Mouse (Mus musculus): ENCODE measurements around the gene Fut2. TPM values are rescaled to one million over a fixed set of nuclear protein-coding genes. Genes with fewer than 3 reads are reported as not detected.

Gene Fut2
- polyA plus RNA-seq, 1 experiment from 2014 or later, result 0.47 TPM

GRCm38 (mm10) chr7:45708221-45708761, 42.1 kb upstream of the Fut2 start:
- Histone ChIP-seq H3K4me3 (peak overlapping the region; percentile 73), H3K9me3 (no peaks in the 10 kb centered on the region), H3K4me1 (peaks cover 57% of the 10 kb centered on the region), H3K27me3 (no peaks in the 10 kb centered on the region), H3K27ac (peak overlapping the region; percentile 93), H3K36me3 (peaks cover 41% of the 10 kb centered on the region), H3K9ac (peak overlapping the region; percentile 87), H3K4me2 (replicated peaks) (peak overlapping the region; percentile 99)
- ATAC-seq (ENCODE audit: low FRiP score, low read depth), result no peak
- WGBS, result 32% methylated on average over 13 of the region's 13 CpGs

- Histone ChIP-seq H3K36me3 (peaks cover 33% of the 10 kb centered on the region), H3K27ac (peak overlapping the region; percentile 93), H3K4me1 (peaks cover 58% of the 10 kb centered on the region), H3K4me2 (replicated peaks) (peak overlapping the region; percentile 99), H3K9me3 (no peaks in the 10 kb centered on the region), H3K9ac (peak overlapping the region; percentile 87), H3K4me3 (peak overlapping the region; percentile 73), H3K27me3 (no peaks in the 10 kb centered on the region)
- no peak for ATAC-seq (ENCODE audit: low FRiP score, low read depth)
- 0% methylated on average over 27 of the region's 27 CpGs for WGBS
These were observed 41.3 kb upstream of the Fut2 start for GRCm38 (mm10) chr7:45707375-45707967.

GRCm38 (mm10) chr7:45706721-45707241, 40.6 kb upstream of the Fut2 start:
- Histone ChIP-seq H3K4me1 (peaks cover 58% of the 10 kb centered on the region), H3K9me3 (no peaks in the 10 kb centered on the region), H3K36me3 (peaks cover 26% of the 10 kb centered on the region), H3K27ac (peak overlapping the region; percentile 93), H3K4me2 (replicated peaks) (peak overlapping the region; percentile 99), H3K9ac (peak overlapping the region; percentile 87), H3K4me3 (peak overlapping the region; percentile 73), H3K27me3 (no peaks in the 10 kb centered on the region)
- 1% methylated on average over 45 of the region's 45 CpGs for WGBS
- no peak for ATAC-seq (ENCODE audit: low FRiP score, low read depth)

GRCm38 (mm10) chr7:45705873-45706281, 39.7 kb upstream of the Fut2 start:
- peak overlapping the region; percentile 87 for H3K9ac ChIP-seq
- no peaks in the 10 kb centered on the region for H3K27me3 ChIP-seq
- H3K4me2 ChIP-seq (replicated peaks), result peak overlapping the region; percentile 99
- peak overlapping the region; percentile 73 for H3K4me3 ChIP-seq
- peaks cover 66% of the 10 kb centered on the region for H3K4me1 ChIP-seq
- no peaks in the 10 kb centered on the region for H3K9me3 ChIP-seq
- peaks cover 17% of the 10 kb centered on the region for H3K36me3 ChIP-seq
- H3K27ac ChIP-seq, result peak overlapping the region; percentile 93
- 0% methylated on average over 7 of the region's 7 CpGs for WGBS
- ATAC-seq (ENCODE audit: low FRiP score, low read depth), result no peak

- under 1% methylated on average over 21 of the region's 21 CpGs for WGBS
- Histone ChIP-seq H3K27ac (peak overlapping the region; percentile 80), H3K27me3 (peaks cover 2% of the 10 kb centered on the region), H3K9me3 (no peaks in the 10 kb centered on the region), H3K4me2 (replicated peaks) (peak overlapping the region; percentile 99), H3K4me3 (peak overlapping the region; percentile 73), H3K9ac (peak overlapping the region; percentile 87), H3K4me1 (peaks cover 69% of the 10 kb centered on the region), H3K36me3 (peaks cover 12% of the 10 kb centered on the region)
- ATAC-seq (ENCODE audit: low FRiP score, low read depth), result no peak
These were observed 39.3 kb upstream of the Fut2 start for GRCm38 (mm10) chr7:45705443-45705864.

GRCm38 (mm10) chr7:45704730-45705442, 38.7 kb upstream of the Fut2 start, which contains the start of gene Dbp:
Gene Dbp (plus strand): TSS chr7:45705088.
- peak within 1 kb of the TSS; percentile 87 for H3K9ac ChIP-seq
- peaks cover 7% of the 10 kb centered on the region for H3K36me3 ChIP-seq
- no peaks in the 10 kb centered on the region for H3K9me3 ChIP-seq
- H3K4me2 ChIP-seq (replicated peaks), result peak within 1 kb of the TSS; percentile 99
- peak; percentile 90 for ATAC-seq (ENCODE audit: low FRiP score, low read depth)
- peaks cover 8% of the 10 kb centered on the region for H3K27me3 ChIP-seq
- peaks cover 74% of the 10 kb centered on the region for H3K4me1 ChIP-seq
- H3K27ac ChIP-seq, result peak within 1 kb of the TSS; percentile 80
- peak within 1 kb of the TSS; percentile 73 for H3K4me3 ChIP-seq
- WGBS, result under 1% methylated on average over 36 of the region's 36 CpGs

- Histone ChIP-seq H3K27ac (peak overlapping the region; percentile 79), H3K27me3 (peaks cover 16% of the 10 kb centered on the region), H3K4me2 (replicated peaks) (peak overlapping the region; percentile 99), H3K36me3 (no peaks in the 10 kb centered on the region; the same call in 1 of the 2 replicates), H3K4me1 (peaks cover 71% of the 10 kb centered on the region), H3K9ac (peak overlapping the region; percentile 60), H3K9me3 (no peaks in the 10 kb centered on the region), H3K4me3 (peak overlapping the region; percentile 73)
- under 1% methylated on average over 13 of the region's 13 CpGs for WGBS
- peak; percentile 33 for ATAC-seq (ENCODE audit: low FRiP score, low read depth)
These were observed 37.9 kb upstream of the Fut2 start for GRCm38 (mm10) chr7:45704046-45704559.

- Histone ChIP-seq H3K4me1 (peaks cover 66% of the 10 kb centered on the region), H3K4me3 (peak overlapping the region; percentile 73), H3K27ac (peak overlapping the region; percentile 79; the same call in 1 of the 2 replicates), H3K36me3 (no peaks in the 10 kb centered on the region), H3K4me2 (replicated peaks) (peak overlapping the region; percentile 99), H3K9ac (peak overlapping the region; percentile 60), H3K27me3 (peaks cover 21% of the 10 kb centered on the region), H3K9me3 (no peaks in the 10 kb centered on the region)
- no peak for ATAC-seq (ENCODE audit: low FRiP score, low read depth)
- 43% methylated on average over 12 of the region's 12 CpGs for WGBS
These were observed 37.4 kb upstream of the Fut2 start for GRCm38 (mm10) chr7:45703521-45704033.

GRCm38 (mm10) chr7:45702809-45703520, 36.8 kb upstream of the Fut2 start:
- peaks cover 27% of the 10 kb centered on the region for H3K27me3 ChIP-seq
- 93% methylated on average over 17 of the region's 17 CpGs for WGBS
- no peak for ATAC-seq (ENCODE audit: low FRiP score, low read depth)
- H3K4me1 ChIP-seq, result peaks cover 60% of the 10 kb centered on the region
- H3K4me3 ChIP-seq, result no peak overlapping the region
- H3K9ac ChIP-seq, result no peak overlapping the region; the same call in 1 of the 2 replicates
- no peaks in the 10 kb centered on the region for H3K9me3 ChIP-seq
- H3K4me2 ChIP-seq (replicated peaks), result peak overlapping the region; percentile 99
- no peaks in the 10 kb centered on the region for H3K36me3 ChIP-seq
- no peak overlapping the region for H3K27ac ChIP-seq

- no peak overlapping the region for H3K4me3 ChIP-seq
- H3K27me3 ChIP-seq, result peaks cover 30% of the 10 kb centered on the region
- peaks cover 53% of the 10 kb centered on the region for H3K4me1 ChIP-seq
- H3K9ac ChIP-seq, result no peak overlapping the region
- 89% methylated on average over 11 of the region's 11 CpGs for WGBS
- ATAC-seq (ENCODE audit: low FRiP score, low read depth), result no peak
- H3K4me2 ChIP-seq (replicated peaks), result no peak overlapping the region
- no peaks in the 10 kb centered on the region for H3K9me3 ChIP-seq
- H3K36me3 ChIP-seq, result no peaks in the 10 kb centered on the region
- H3K27ac ChIP-seq, result no peak overlapping the region
These were observed 36.1 kb upstream of the Fut2 start for GRCm38 (mm10) chr7:45702316-45702715.

- Histone ChIP-seq H3K4me2 (replicated peaks) (peak overlapping the region; percentile 91), H3K27me3 (peaks cover 30% of the 10 kb centered on the region), H3K9me3 (no peaks in the 10 kb centered on the region), H3K27ac (no peak overlapping the region), H3K36me3 (no peaks in the 10 kb centered on the region), H3K4me1 (peaks cover 47% of the 10 kb centered on the region), H3K9ac (no peak overlapping the region), H3K4me3 (peak overlapping the region; percentile 50; the same call in 1 of the 2 replicates)
- no peak for ATAC-seq (ENCODE audit: low FRiP score, low read depth)
- WGBS, result 85% methylated on average over 11 of the region's 11 CpGs
These were observed 35.4 kb upstream of the Fut2 start for GRCm38 (mm10) chr7:45701607-45702006.
